Mouse (Mus musculus) E14TG2a.4 (cell line): Measurements from ENCODE around the gene Gm3373.
"Not testable (repeated sequence)": the region's sequence is repeated elsewhere in the genome, so short reads cannot be mapped to it uniquely, and the experiment has no call there.

Source experiments
- CTCF ChIP-seq: conservative IDR thresholded peaks from 2 replicates; pipeline ENCODE4 v1.5.1; 2014; ENCODE audit warnings: low read length
- NANOG ChIP-seq: IDR thresholded peaks from 2 replicates; pipeline ENCODE4 v1.6.1; 2014; ENCODE audit warnings: borderline replicate concordance, low read length, mixed read lengths

DNA sequence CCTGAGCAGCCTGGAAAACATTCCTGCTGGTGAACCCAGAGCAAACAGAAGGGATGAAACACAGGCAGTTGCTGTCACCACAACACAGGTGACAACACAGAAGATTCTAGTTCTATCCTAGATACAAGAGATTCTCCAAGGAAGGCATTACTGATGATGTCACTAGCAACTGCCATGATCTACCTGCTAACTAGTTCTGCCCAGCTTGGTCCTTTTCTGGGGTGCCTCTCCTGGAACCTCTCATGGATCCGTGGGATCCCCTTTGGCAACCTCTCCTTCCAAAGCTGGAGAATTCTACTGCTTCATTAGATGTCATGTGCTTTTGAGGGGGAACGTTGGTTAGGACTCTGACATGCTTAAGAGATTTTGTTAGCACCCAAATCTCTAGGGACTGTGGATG is 54.0 kb downstream of the Gm3373 start, which contains the start of gene Gm9603:
- not testable (repeated sequence) for TF ChIP-seq CTCF, NANOG
